Mouse (Mus musculus): ENCODE data around the gene Rhod. TPM values are rescaled to one million over a fixed set of nuclear protein-coding genes. Genes with fewer than 3 reads are reported as not detected.

Rhod gene
- total RNA-seq (2017), result 2.4 and 2.7 TPM in 2 replicates

GRCm38 (mm10) chr19:4439161-4439801 lies at the start of gene Rhod:
Gene Rhod (minus strand): TSS chr19:4439432.
- ATAC-seq (replicated peaks in 1 of 2; ENCODE audit: insufficient read depth in 1 of 2, low FRiP score in 2 of 2, low TSS enrichment in 1 of 2, low read depth in 1 of 2, poor library complexity in 2 of 2, severe bottlenecking in 2 of 2), result no peak

DNA sequence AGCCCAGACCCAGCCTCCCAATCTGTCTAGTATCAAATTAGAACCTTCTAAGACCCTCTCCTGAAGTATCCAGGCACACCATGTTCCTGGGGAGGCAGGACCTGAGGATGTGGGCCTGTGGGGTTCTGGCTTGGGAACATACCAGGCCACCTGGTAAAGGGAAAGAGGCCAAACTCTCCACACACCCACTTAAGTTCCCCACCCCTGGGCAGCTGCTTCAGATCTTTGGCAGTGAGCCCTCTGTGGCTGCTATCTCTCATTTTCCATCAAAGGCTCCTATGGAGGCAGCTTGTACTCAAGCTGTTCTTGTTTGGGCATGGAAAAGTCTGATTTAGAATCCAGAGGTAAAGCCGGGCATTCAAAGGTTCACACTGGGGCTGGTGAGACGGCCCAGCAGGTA lies 48.6 kb upstream of the Rhod start:
- ATAC-seq (replicated peaks in 1 of 2; ENCODE audit: insufficient read depth in 1 of 2, low FRiP score in 2 of 2, low TSS enrichment in 1 of 2, low read depth in 1 of 2, poor library complexity in 2 of 2, severe bottlenecking in 2 of 2), result no peak

DNA sequence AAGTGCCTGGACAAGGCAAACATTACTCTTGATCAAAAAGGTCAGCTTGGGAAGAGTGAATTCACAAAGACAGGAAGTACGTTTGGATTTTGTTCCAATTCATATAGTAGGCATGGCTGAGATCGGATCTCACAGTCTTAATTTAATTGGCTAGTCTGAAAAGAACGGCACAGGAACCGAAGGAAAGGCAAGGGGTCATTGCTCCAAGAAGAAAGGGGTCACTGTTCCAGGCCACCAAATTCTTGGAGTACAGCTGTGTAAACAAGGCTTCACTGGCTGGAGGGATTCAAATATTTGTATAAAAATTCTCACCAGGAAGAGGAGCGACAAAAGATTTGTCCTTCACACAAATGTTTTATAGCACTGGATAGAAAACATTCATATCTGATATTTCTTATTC lies 45.8 kb upstream of the Rhod start:
- no peak for ATAC-seq (replicated peaks in 1 of 2; ENCODE audit: insufficient read depth in 1 of 2, low FRiP score in 2 of 2, low TSS enrichment in 1 of 2, low read depth in 1 of 2, poor library complexity in 2 of 2, severe bottlenecking in 2 of 2)

GRCm38 (mm10) chr19:4482111-4482859 lies 43.1 kb upstream of the Rhod start:
- ATAC-seq (replicated peaks in 1 of 2; ENCODE audit: insufficient read depth in 1 of 2, low FRiP score in 2 of 2, low TSS enrichment in 1 of 2, low read depth in 1 of 2, poor library complexity in 2 of 2, severe bottlenecking in 2 of 2), result no peak

GRCm38 (mm10) chr19:4481326-4481725 lies 42.1 kb upstream of the Rhod start:
- ATAC-seq (replicated peaks in 1 of 2; ENCODE audit: insufficient read depth in 1 of 2, low FRiP score in 2 of 2, low TSS enrichment in 1 of 2, low read depth in 1 of 2, poor library complexity in 2 of 2, severe bottlenecking in 2 of 2), result no peak

- no peak for ATAC-seq (replicated peaks in 1 of 2; ENCODE audit: insufficient read depth in 1 of 2, low FRiP score in 2 of 2, low TSS enrichment in 1 of 2, low read depth in 1 of 2, poor library complexity in 2 of 2, severe bottlenecking in 2 of 2)
Observed at GRCm38 (mm10) chr19:4480041-4480440, 40.8 kb upstream of the Rhod start.

DNA sequence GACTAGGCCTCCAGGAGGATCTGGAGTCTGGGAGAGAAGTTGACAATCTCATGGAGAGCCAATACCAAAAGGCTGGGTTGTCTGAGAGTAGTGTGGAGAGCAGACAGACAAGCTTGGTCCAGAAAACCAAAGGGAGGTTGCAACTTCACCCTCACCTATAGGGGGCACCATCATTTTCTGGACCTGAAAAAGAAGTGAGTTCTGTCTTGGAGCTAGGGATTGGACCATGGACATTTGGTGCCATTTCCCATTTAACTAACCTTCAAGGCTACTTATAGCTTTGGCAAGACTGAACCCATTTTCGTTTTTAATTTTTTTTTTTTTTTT lies 38.9 kb upstream of the Rhod start:
- no peak for ATAC-seq (replicated peaks in 1 of 2; ENCODE audit: insufficient read depth in 1 of 2, low FRiP score in 2 of 2, low TSS enrichment in 1 of 2, low read depth in 1 of 2, poor library complexity in 2 of 2, severe bottlenecking in 2 of 2)

DNA sequence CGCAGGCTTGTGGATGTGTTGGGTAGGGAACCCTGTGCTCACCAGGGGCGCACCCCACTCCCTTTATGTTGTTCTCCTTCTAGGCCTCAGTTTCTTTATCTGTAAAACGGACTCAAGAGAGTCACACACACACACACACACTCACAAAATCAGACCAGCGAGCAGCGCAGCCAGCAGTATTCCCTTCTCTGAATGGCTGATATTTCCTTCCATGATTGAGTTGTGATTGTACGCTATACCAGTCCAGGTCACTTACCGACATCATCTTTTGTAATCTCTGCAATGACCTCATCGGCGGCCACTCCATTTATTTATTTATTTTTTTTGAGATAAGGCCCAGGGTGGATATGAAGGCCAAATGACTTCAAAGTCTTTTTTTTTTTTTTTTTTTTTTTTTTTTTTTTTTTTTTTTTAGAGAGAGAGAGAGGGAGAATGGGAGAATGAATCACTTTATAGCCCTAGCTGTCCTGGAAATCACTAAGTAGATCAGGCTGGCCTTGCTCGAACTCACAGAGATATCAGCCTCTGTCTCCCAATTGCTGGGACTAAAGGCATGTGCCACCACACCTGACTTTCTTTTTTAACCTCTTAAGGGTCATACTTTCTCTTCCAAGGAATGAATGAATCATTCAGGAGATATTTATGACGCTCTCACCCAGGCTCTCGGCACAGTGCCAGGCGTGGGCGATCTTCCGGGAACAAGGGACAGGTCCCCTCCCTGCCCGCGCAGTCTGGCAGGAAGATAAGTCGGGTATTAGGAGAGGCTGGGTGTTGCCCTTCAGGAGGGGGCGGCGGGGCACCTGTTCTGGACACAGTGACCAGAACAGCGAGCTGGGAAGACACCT lies 38.3 kb upstream of the Rhod start, which contains the start of gene Syt12:
Gene Syt12, minus strand, starts transcription at position 103 of the 845 bp plus-strand sequence.
- ATAC-seq (replicated peaks in 1 of 2; ENCODE audit: insufficient read depth in 1 of 2, low FRiP score in 2 of 2, low TSS enrichment in 1 of 2, low read depth in 1 of 2, poor library complexity in 2 of 2, severe bottlenecking in 2 of 2), result no peak

GRCm38 (mm10) chr19:4476601-4477257 lies 37.5 kb upstream of the Rhod start:
- peak in 1 of 2 experiments; percentile 31; a peak in 1 of 4 replicates for ATAC-seq (replicated peaks in 1 of 2; ENCODE audit: insufficient read depth in 1 of 2, low FRiP score in 2 of 2, low TSS enrichment in 1 of 2, low read depth in 1 of 2, poor library complexity in 2 of 2, severe bottlenecking in 2 of 2)

- ATAC-seq (replicated peaks in 1 of 2; ENCODE audit: insufficient read depth in 1 of 2, low FRiP score in 2 of 2, low TSS enrichment in 1 of 2, low read depth in 1 of 2, poor library complexity in 2 of 2, severe bottlenecking in 2 of 2), result no peak
Observed at GRCm38 (mm10) chr19:4475224-4475925, 36.1 kb upstream of the Rhod start.

GRCm38 (mm10) chr19:4474739-4475138 lies 35.5 kb upstream of the Rhod start:
- no peak for ATAC-seq (replicated peaks in 1 of 2; ENCODE audit: insufficient read depth in 1 of 2, low FRiP score in 2 of 2, low TSS enrichment in 1 of 2, low read depth in 1 of 2, poor library complexity in 2 of 2, severe bottlenecking in 2 of 2)

GRCm38 (mm10) chr19:4473549-4473948 lies 34.3 kb upstream of the Rhod start:
- no peak for ATAC-seq (replicated peaks in 1 of 2; ENCODE audit: insufficient read depth in 1 of 2, low FRiP score in 2 of 2, low TSS enrichment in 1 of 2, low read depth in 1 of 2, poor library complexity in 2 of 2, severe bottlenecking in 2 of 2)

- no peak for ATAC-seq (replicated peaks in 1 of 2; ENCODE audit: insufficient read depth in 1 of 2, low FRiP score in 2 of 2, low TSS enrichment in 1 of 2, low read depth in 1 of 2, poor library complexity in 2 of 2, severe bottlenecking in 2 of 2)
Observed at GRCm38 (mm10) chr19:4468363-4468762, 29.1 kb upstream of the Rhod start.

DNA sequence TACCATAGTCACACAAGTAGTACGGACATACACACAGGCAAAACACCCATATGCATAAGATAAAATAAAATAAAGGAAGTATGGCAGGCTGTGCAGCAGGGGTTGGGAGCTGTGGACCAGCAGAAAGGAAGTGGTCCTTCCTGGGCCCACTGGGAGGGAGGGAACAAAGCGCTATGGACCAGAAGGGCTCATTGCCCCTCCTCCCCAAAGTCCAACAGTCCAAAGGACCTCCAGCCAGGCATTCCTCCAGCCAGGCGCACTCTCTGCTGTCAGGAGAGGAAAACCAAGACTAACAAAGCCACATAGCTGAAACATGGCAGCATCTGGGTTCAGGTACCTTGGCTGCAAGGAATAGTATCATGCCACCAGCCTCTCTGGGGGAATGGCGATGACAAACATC lies 25.4 kb upstream of the Rhod start:
- ATAC-seq (replicated peaks in 1 of 2; ENCODE audit: insufficient read depth in 1 of 2, low FRiP score in 2 of 2, low TSS enrichment in 1 of 2, low read depth in 1 of 2, poor library complexity in 2 of 2, severe bottlenecking in 2 of 2), result no peak

- ATAC-seq (replicated peaks in 1 of 2; ENCODE audit: insufficient read depth in 1 of 2, low FRiP score in 2 of 2, low TSS enrichment in 1 of 2, low read depth in 1 of 2, poor library complexity in 2 of 2, severe bottlenecking in 2 of 2), result no peak
Observed at GRCm38 (mm10) chr19:4461981-4462380, 22.7 kb upstream of the Rhod start.

GRCm38 (mm10) chr19:4456227-4456626 lies 17.0 kb upstream of the Rhod start:
- ATAC-seq (replicated peaks in 1 of 2; ENCODE audit: insufficient read depth in 1 of 2, low FRiP score in 2 of 2, low TSS enrichment in 1 of 2, low read depth in 1 of 2, poor library complexity in 2 of 2, severe bottlenecking in 2 of 2), result peak in 1 of 2 experiments; percentile 58; a peak in 2 of 4 replicates

All from hematopoietic stem cell, adult 5-6 weeks (primary cell).